Mouse (Mus musculus) MEL-GATA-1-ER (cell line): ENCODE results near the gene Cherp.

Source experiments
- DNase-seq: peaks from one replicate; pipeline ENCODE4 v3.0.0-alpha.2; 2012; ENCODE audit warnings: low read depth; ENCODE audit errors: extremely low read depth

Cherp gene

DNA sequence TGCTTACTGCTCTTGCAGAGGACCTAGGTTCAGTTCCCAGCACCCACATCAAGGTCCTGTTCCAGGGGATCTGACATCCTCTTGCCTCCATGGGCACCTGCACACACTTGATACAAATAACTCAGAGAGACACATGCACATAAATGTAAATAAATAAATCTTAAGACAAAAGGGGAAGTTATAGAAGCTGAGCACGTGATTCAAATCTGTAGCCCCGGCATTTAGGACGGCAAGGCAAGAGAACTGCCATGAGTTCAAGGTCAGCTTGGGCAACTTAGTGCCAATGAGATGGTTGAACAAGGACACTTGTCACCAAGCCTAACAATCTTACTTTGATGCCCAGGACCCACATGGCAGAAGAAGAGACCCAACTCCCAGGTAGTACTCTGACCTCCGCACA is 57.0 kb downstream of the Cherp start:
- no peak for DNase-seq

DNA sequence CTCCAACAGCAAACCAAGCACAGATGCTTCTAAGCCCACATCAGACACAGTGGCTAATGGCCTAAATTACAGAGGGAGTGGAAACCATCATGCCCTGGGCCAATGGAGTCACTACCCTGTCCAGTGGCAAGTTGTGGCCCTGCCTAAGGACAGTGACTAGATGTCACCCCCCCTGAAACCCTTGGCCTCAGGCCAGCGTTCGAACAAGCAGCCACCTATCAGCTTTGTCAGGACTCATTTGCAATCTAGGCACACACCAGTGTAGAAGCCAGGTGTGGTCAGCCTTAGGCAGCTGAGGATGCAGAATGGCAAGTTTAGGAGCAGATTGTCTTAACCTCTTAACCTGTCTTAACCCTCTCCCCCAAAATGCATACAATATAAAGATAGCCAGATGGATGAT is 59.8 kb downstream of the Cherp start:
- no peak for DNase-seq

DNA sequence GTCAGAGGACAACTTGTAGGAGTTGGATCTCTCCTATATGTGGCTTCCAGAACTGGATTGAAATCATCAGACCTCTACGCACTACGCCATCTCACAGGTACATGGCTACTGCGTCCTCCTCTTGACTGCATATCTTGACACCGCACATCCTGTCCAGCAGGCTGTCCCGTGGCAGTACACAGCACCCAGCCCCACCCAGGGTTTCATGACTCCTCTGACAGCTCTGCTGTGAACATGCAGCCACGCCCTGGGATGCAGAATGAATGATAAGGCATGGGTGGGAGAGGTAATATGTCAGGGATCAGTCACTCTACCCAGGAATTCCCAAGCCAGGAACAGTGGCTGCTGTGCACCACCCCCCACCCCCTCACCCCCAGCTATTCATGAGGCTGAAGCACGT is 61.2 kb downstream of the Cherp start:
- no peak for DNase-seq
